Mouse (Mus musculus): ENCODE data around the gene Lrrc75a.

- no peak for TF ChIP-seq CTCF (IDR thresholded peaks at IDR 0.05; ENCODE audit: insufficient read depth, low read length)
- no peak for TF ChIP-seq POLR2A (IDR thresholded peaks at IDR 0.05; ENCODE audit: borderline replicate concordance, extremely low read depth, low read depth, low read length)
These were observed 93.3 kb downstream of the Lrrc75a start for GRCm38 (mm10) chr11:62554934-62555517.
